Mouse (Mus musculus): ENCODE results near the gene Car5b.

The Car5b gene

DNA sequence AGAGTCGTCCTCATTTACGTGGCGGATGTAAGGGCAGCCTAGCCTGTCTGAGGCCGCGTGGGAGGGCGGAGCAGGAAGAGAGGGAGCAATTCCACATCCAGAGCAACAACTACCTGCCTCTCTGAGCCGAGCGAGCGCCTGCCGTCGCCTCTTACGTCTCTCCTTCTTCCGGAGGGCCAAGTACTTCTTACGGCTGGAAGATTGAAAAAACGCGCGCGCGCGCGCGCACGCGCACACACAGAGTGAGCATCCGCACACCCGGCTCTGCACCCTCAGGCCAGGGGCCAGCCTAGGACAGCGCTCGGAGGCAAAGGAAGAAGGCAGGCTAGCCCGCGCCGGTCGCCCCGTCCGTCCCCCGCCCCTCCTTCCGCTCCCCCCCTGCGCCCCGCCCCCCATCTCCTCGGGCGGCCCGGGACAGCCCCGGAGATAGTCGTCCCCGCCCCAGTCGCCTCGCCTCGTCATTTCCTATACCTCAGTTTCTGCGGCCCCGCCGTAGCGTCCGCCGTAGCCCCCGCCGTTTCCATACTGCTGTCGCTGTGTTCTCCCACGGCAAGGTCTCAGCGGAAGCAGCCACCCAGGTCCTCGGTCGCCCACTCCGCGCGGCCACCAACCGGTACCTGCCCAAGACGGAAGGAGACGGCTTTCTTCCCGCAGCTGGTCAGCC is 69.9 kb downstream of the Car5b start:
- peak; percentile 78 for DNase-seq

DNA sequence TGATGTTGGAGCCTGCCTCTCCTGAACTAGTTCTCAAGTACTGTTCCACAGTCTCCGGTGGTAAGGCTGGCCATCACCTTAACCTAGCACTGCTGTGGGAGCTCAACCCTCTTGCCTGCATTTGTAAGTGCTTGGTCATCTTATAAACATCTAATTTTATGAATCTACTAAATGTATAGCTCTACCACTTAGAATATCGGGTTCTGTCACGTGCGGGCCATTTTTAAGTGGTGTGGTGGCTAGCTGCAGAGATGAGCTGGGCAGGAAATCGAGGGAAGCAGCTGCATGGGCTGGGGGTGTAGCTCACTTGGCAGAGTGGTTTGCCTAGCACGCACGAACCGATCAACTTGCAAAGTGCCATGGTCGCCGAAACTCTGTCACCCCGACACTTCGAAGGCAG is 70.4 kb downstream of the Car5b start:
- no peak for DNase-seq

GRCm38 (mm10) chrX:163951618-163952017 is 76.2 kb downstream of the Car5b start:
- no peak for DNase-seq

DNA sequence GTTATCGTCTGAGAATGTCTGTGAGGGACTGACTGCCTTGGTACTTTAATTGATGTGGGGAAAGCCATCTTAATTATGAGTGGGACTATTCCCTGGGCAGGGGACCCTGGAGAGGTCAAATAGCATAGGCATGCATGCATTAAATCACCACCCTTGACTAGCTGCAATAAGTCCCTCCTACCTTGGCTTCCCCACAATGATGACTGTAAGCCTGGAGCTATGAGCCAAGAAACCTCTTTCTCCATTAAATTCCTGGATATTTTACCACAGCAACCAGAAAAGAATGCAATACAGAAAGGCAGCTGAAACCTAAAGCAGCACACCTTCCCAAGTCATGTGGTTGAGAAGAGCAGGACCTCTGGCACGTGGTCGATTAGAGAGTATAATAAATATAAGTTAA is 83.4 kb downstream of the Car5b start:
- no peak for DNase-seq

DNA sequence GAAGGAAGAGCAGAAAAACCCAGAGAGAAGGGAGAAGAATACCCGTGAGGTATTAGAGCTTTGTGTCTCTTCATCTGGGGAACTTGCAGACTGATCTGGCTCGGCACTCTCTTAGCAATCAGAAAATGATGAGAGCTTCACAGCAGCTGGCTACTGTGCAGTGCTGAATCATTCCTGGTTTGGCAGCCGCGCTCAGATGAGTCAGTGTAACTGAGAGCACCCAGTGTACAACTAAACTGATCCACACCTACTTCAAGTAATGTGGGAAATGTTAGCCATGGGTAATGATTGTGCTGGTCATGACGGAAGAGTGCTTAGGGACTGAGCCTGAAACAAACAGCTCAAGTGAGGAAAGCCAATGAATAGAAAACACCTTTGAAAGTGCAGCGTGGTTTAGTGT is 89.2 kb downstream of the Car5b start:
- DNase-seq = no peak

GRCm38 (mm10) chrX:163934731-163935130 is 93.1 kb downstream of the Car5b start:
- no peak for DNase-seq

DNA sequence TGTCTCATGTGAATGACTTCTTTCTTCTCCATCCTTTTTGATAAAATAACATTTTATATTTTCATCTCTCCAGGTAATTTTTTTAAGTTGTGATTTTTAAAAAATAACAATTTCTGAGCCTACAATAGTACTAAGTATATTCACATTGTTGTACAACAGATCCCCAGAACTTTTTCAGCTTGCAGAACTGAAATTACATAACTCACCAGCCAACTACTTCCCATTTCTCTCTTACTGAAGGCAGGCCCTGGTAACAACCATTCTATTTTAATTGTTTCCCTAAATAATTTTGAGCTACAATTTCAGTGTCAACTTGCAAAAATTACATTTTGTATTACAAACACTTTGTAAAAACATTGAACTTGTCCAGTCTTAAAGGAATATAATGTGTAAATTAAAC is 98.2 kb downstream of the Car5b start:
- DNase-seq = no peak

Measured in embryo, embryonic 11 days (tissue).